26 mouse cellular contexts compared by ENCODE assay signal in genomic region chr16:47525857-47526256, GRCm38 (mm10).
DNase-seq lines count a peak whose midpoint lies in the region; ATAC-seq and TF ChIP-seq lines count a peak whose summit lies in the region.
"Had no signal": no experiment of that assay in that cellular context is flagged by ENCODE, and none has a peak within 500 bp of the region (broad histone marks: within the 10 kb centered on the region; RNA-seq: fewer than 3 reads in every experiment).

No protein-coding gene starts in this region.

- H3K4me3 ChIP-seq in forebrain, postnatal 0 days (ENCODE audit: low read depth, low read length) = no peak overlapping the region
- no peak overlapping the region for H3K4me3 ChIP-seq in forebrain, embryonic 12.5 days (replicated peaks)
- no peak overlapping the region for H3K4me3 ChIP-seq in left cerebral cortex, adult 2 months
- no peak overlapping the region for H3K4me3 ChIP-seq in hindbrain, postnatal 0 days (ENCODE audit: low read length)
- H3K4me3 ChIP-seq: embryonic facial prominence, embryonic 12.5 days; embryonic facial prominence, embryonic 15.5 days; forebrain, embryonic 13.5 days; gastrocnemius, adult 2 months; hindbrain, embryonic 12.5 days; hindbrain, embryonic 15.5 days; intestine, embryonic 15.5 days had no signal

- ATAC-seq in forebrain, postnatal 0 days = peak; percentile 45
- ATAC-seq in forebrain, embryonic 12.5 days (ENCODE audit: low FRiP score) = no peak
- ATAC-seq in hindbrain, postnatal 0 days = no peak
- ATAC-seq: forebrain, embryonic 13.5 days; intestine, embryonic 15.5 days; Patski had no signal

- TF ChIP-seq CTCF in forebrain, postnatal 0 days (IDR thresholded peaks at IDR 0.05; ENCODE audit: low read depth) = no peak
- TF ChIP-seq CTCF in left cerebral cortex, adult 2 months (IDR thresholded peaks at IDR 0.05) = no peak
- no peak for TF ChIP-seq CTCF in hindbrain, postnatal 0 days (IDR thresholded peaks at IDR 0.05; ENCODE audit: low read depth)

- H3K9me3 ChIP-seq in forebrain, postnatal 0 days (ENCODE audit: low read length) = no peaks in the 10 kb centered on the region
- H3K9me3 ChIP-seq in forebrain, embryonic 12.5 days = no peaks in the 10 kb centered on the region
- peaks cover 2% of the 10 kb centered on the region; the same call in 1 of the 2 replicates for H3K9me3 ChIP-seq in hindbrain, postnatal 0 days (ENCODE audit: low read length)
- H3K9me3 ChIP-seq: embryonic facial prominence, embryonic 12.5 days; embryonic facial prominence, embryonic 15.5 days; forebrain, embryonic 13.5 days; G1E; hindbrain, embryonic 12.5 days; hindbrain, embryonic 15.5 days; intestine, embryonic 15.5 days had no signal

- no peaks in the 10 kb centered on the region for H3K4me1 ChIP-seq in forebrain, postnatal 0 days (ENCODE audit: insufficient read depth)
- H3K4me1 ChIP-seq in forebrain, embryonic 12.5 days = no peaks in the 10 kb centered on the region
- no peaks in the 10 kb centered on the region for H3K4me1 ChIP-seq in hindbrain, postnatal 0 days (ENCODE audit: insufficient read depth, low read length)
- H3K4me1 ChIP-seq: embryonic facial prominence, embryonic 12.5 days; embryonic facial prominence, embryonic 15.5 days; forebrain, embryonic 13.5 days; hindbrain, embryonic 12.5 days; hindbrain, embryonic 15.5 days; intestine, embryonic 15.5 days had no signal

- H3K27me3 ChIP-seq in forebrain, postnatal 0 days (ENCODE audit: insufficient read depth, low read length) = no peaks in the 10 kb centered on the region
- H3K27me3 ChIP-seq in forebrain, embryonic 12.5 days = no peaks in the 10 kb centered on the region
- no peaks in the 10 kb centered on the region for H3K27me3 ChIP-seq in hindbrain, postnatal 0 days (ENCODE audit: insufficient read depth, low read length)
- H3K27me3 ChIP-seq: CH12.LX; embryonic facial prominence, embryonic 12.5 days; embryonic facial prominence, embryonic 15.5 days; forebrain, embryonic 13.5 days; hindbrain, embryonic 12.5 days; hindbrain, embryonic 15.5 days; intestine, embryonic 15.5 days; Patski had no signal

- WGBS in forebrain, postnatal 0 days = 69% methylated on average over 4 of the region's 4 CpGs
- WGBS in forebrain, embryonic 12.5 days = 91% methylated on average over 4 of the region's 4 CpGs
- 87% methylated on average over 4 of the region's 4 CpGs for WGBS in hindbrain, postnatal 0 days

- peak overlapping the region; percentile 62; the same call in 1 of the 2 replicates for H3K27ac ChIP-seq in forebrain, postnatal 0 days (ENCODE audit: low read depth, low read length)
- no peak overlapping the region for H3K27ac ChIP-seq in forebrain, embryonic 12.5 days
- H3K27ac ChIP-seq in left cerebral cortex, adult 2 months = peak overlapping the region; percentile 71
- no peak overlapping the region for H3K27ac ChIP-seq in hindbrain, postnatal 0 days
- H3K27ac ChIP-seq: embryonic facial prominence, embryonic 12.5 days; embryonic facial prominence, embryonic 15.5 days; forebrain, embryonic 13.5 days; gastrocnemius, adult 2 months; hindbrain, embryonic 12.5 days; hindbrain, embryonic 15.5 days; intestine, embryonic 15.5 days had no signal

- H3K4me2 ChIP-seq in forebrain, postnatal 0 days (ENCODE audit: low read depth) = no peak overlapping the region
- H3K4me2 ChIP-seq in forebrain, embryonic 12.5 days = no peak overlapping the region
- no peak overlapping the region for H3K4me2 ChIP-seq in hindbrain, postnatal 0 days (ENCODE audit: low read depth, low read length)
- H3K4me2 ChIP-seq: embryonic facial prominence, embryonic 12.5 days; embryonic facial prominence, embryonic 15.5 days; forebrain, embryonic 13.5 days; heart, embryonic 11.5 days; hindbrain, embryonic 12.5 days; hindbrain, embryonic 15.5 days; intestine, embryonic 15.5 days had no signal

- H3K9ac ChIP-seq in forebrain, postnatal 0 days = no peak overlapping the region
- H3K9ac ChIP-seq in forebrain, embryonic 12.5 days = no peak overlapping the region
- no peak overlapping the region for H3K9ac ChIP-seq in hindbrain, postnatal 0 days (replicated peaks; ENCODE audit: low read length)
- H3K9ac ChIP-seq: embryonic facial prominence, embryonic 12.5 days; embryonic facial prominence, embryonic 15.5 days; forebrain, embryonic 13.5 days; hindbrain, embryonic 12.5 days; hindbrain, embryonic 15.5 days; intestine, embryonic 15.5 days had no signal

- intact Hi-C loops in left cerebral cortex, adult 2 months (cut with DNase I) = loop anchor here (5.0 to 10.0 kb wide), 3 partner anchors 101 to 1031 kb away; partner anchors contain the start of gene Nectin3
- intact Hi-C loops in left cerebral cortex, postnatal 4 days (cut with DNase I) = no loop called here

- DNase-seq in forebrain, postnatal 0 days = peak; percentile 50
- no peak for DNase-seq in left cerebral cortex, adult 2 months (ENCODE audit: extremely low spot score in 1 of 2, low spot score in 2 of 2)
- no peak for DNase-seq in left cerebral cortex, postnatal 4 days
- DNase-seq in brain, adult 2 months (ENCODE audit: low read depth, low spot score) = peak; percentile 43
- DNase-seq in hindbrain, postnatal 0 days (ENCODE audit: low spot score) = no peak
- DNase-seq: adrenal gland, postnatal 10 days; adrenal gland, postnatal 36 days; B cell, adult 2 months; cerebellum, adult 11 months; cerebellum, adult 2 months; cerebellum, adult 9-11 months; cerebellum, postnatal 25 days; gastrocnemius, adult 2 months; gastrocnemius, postnatal 14 days; heart, adult 11 months had no signal

- H3K36me3 ChIP-seq in forebrain, postnatal 0 days (ENCODE audit: insufficient read depth) = no peaks in the 10 kb centered on the region
- H3K36me3 ChIP-seq in forebrain, embryonic 12.5 days (replicated peaks) = no peaks in the 10 kb centered on the region
- H3K36me3 ChIP-seq in hindbrain, postnatal 0 days (ENCODE audit: insufficient read depth, low read length) = no peaks in the 10 kb centered on the region
- H3K36me3 ChIP-seq: embryonic facial prominence, embryonic 12.5 days; embryonic facial prominence, embryonic 15.5 days; G1E; hindbrain, embryonic 12.5 days; hindbrain, embryonic 15.5 days; intestine, embryonic 15.5 days had no signal

Comparison
In these comparisons a context has a peak if more than half of its experiments do, and no peak if none do; other contexts are left out.
1. H3K27ac ChIP-seq: peak in forebrain, postnatal 0 days (single experiment) and left cerebral cortex, adult 2 months (single experiment); none in forebrain, embryonic 12.5 days (single experiment) and hindbrain, postnatal 0 days (single experiment).
2. DNase-seq: peak in forebrain, postnatal 0 days (single experiment) and brain, adult 2 months (single experiment); none in left cerebral cortex, adult 2 months (0 of 2), left cerebral cortex, postnatal 4 days (single experiment) and hindbrain, postnatal 0 days (single experiment).